Mouse (Mus musculus): Measurements from ENCODE around the gene Aste1. TPM values are rescaled to one million over a fixed set of nuclear protein-coding genes. Genes with fewer than 3 reads are reported as not detected.

The Aste1 gene
- polyA plus RNA-seq (2015; fragmentation: Nextera tagmentation; extraction: Ambion mirVana): 13.0 and 13.7 TPM in 2 replicates

DNA sequence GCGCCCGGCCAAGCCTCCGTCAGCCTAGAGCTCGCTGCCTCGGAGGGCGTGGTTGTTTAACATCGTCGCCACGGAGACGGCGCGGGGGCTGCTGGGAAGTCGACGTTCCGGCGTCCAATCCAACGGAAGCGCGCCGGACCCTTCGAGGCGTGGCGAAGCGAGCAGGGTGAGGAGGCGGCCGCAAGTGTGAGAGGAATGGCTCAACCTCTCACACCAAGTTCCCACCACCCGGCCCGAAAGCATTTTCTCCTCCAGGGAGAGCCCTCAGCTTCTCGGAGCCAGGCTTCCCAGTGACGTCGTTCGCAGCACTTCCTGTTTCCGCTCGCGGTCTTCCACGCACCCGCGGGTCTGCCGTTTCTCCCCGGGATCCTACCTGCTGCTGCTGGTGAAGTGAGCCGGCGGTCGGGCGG, at the start of gene Aste1, which contains the start of gene Nek11:
Aste1 (plus strand) TSS at position 175 of the 410 bp plus-strand sequence.
Nek11 (minus strand) TSS at position 307 of the 410 bp plus-strand sequence.
- peak; percentile 97 for ATAC-seq (replicated peaks)
- Histone ChIP-seq H3K36me3 (peaks cover 14% of the 10 kb centered on the region; the same call in 1 of the 2 replicates), H3K27me3 (no peaks in the 10 kb centered on the region; the same call in 1 of the 2 replicates), H3K4me1 (peaks cover 35% of the 10 kb centered on the region), H3K4me3 (peak within 1 kb of the TSS; percentile 88), H3K9me3 (no peaks in the 10 kb centered on the region), H3K9ac (replicated peaks) (peak within 1 kb of the TSS; percentile 70), H3K27ac (replicated peaks) (peak within 1 kb of the TSS; percentile 90), H3K4me2 (replicated peaks) (peak within 1 kb of the TSS; percentile 81)
- WGBS: under 1% methylated on average over 44 of the region's 44 CpGs

DNA sequence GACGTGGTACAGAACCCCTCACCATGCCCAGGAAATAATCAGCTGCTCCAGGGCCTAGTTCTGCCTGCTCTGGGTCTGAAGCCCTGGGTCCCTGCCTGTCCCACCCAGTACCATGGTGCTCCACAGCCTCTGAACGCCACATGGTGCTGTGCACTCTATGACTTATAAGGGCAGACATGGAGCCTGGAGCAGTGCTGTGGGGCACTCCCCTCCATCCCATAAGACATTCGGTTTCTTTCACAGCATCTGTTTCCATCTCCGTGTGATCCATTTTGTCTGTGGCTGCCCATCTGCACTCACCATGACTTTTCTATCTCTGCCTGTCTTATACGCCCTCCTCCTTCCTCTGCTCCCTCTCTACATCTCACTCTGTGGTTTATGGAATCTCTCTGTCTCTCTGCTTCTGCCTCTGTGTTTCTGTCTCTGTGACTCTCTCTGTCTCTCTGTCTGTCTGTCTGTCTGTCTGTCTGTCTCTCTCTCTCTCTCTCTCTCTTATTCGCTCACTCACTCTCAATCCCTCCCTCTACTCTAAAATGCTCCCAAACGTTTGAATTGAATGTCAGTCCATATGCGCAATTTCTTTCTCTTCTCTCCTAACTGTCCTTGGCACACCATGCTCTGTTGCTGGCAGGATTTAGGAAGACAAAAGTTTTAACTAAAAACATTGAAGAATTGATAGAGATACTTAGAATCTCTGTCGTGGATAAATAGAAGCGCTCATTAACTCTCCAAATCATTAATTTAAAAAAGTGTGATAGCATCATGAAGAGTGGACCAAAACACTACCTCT, 46.8 kb upstream of the Aste1 start:
- no peaks in the 10 kb centered on the region for H3K36me3 ChIP-seq
- ATAC-seq (replicated peaks): peak; percentile 57
- no peaks in the 10 kb centered on the region for H3K9me3 ChIP-seq
- no peak overlapping the region for H3K4me2 ChIP-seq (replicated peaks)
- peaks cover 24% of the 10 kb centered on the region for H3K4me1 ChIP-seq
- H3K27ac ChIP-seq (replicated peaks): peak overlapping the region; percentile 78
- 40% methylated on average over 10 of the region's 10 CpGs for WGBS
- H3K9ac ChIP-seq (replicated peaks): no peak overlapping the region
- H3K4me3 ChIP-seq: no peak overlapping the region
- no peaks in the 10 kb centered on the region for H3K27me3 ChIP-seq

DNA sequence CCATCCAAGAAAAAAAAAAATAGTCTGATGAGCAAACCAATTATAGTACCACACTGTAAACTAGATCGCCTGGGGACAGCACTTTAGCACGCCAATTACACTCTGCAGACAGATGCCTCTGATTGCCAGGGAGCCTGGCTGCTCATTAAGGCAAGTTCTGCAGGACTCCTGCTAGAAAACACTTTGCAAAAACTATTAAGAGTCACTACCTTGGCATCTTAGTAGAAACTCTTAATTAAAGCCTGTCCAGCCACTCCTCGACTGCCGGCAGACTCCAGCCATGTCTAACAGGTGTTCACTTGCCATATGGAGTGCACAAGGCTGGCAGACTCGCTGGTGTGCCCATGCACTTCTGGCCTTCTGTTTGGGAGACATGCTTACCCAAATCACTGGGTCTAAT, 46.2 kb upstream of the Aste1 start:
- WGBS: 22% methylated on average over 5 of the region's 5 CpGs
- H3K27ac ChIP-seq (replicated peaks): peak overlapping the region; percentile 78
- H3K4me1 ChIP-seq: peaks cover 24% of the 10 kb centered on the region
- H3K4me3 ChIP-seq: no peak overlapping the region
- H3K27me3 ChIP-seq: no peaks in the 10 kb centered on the region
- no peaks in the 10 kb centered on the region for H3K36me3 ChIP-seq
- no peak overlapping the region for H3K4me2 ChIP-seq (replicated peaks)
- peak; percentile 95 for ATAC-seq (replicated peaks)
- no peak overlapping the region for H3K9ac ChIP-seq (replicated peaks)
- no peaks in the 10 kb centered on the region for H3K9me3 ChIP-seq

DNA sequence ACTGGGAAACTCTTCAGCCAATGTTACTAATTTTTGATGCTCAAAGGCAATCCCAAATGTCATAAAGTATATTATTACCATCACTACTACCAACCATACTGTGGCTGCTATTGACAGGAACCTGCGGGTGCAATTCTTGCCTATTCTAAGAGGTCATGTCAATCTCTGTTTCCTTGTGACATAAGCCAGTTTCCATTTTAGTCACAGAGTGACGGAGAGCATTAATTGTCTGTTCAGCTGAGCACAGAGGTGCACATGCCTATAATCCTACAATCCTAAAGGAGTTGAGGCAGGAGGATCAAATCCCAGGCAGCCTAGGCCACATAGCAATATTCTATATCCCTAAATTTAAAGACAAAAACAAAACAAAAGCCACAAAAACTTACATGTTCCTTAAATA, 33.0 kb upstream of the Aste1 start:
- ATAC-seq (replicated peaks): no peak
- WGBS: 78% methylated on average over 2 of the region's 2 CpGs
- Histone ChIP-seq H3K27ac (replicated peaks) (no peak overlapping the region), H3K9me3 (no peaks in the 10 kb centered on the region), H3K9ac (replicated peaks) (no peak overlapping the region), H3K36me3 (no peaks in the 10 kb centered on the region), H3K4me1 (peaks cover 8% of the 10 kb centered on the region; the same call in 1 of the 2 replicates), H3K4me3 (no peak overlapping the region), H3K4me2 (replicated peaks) (no peak overlapping the region), H3K27me3 (no peaks in the 10 kb centered on the region)

DNA sequence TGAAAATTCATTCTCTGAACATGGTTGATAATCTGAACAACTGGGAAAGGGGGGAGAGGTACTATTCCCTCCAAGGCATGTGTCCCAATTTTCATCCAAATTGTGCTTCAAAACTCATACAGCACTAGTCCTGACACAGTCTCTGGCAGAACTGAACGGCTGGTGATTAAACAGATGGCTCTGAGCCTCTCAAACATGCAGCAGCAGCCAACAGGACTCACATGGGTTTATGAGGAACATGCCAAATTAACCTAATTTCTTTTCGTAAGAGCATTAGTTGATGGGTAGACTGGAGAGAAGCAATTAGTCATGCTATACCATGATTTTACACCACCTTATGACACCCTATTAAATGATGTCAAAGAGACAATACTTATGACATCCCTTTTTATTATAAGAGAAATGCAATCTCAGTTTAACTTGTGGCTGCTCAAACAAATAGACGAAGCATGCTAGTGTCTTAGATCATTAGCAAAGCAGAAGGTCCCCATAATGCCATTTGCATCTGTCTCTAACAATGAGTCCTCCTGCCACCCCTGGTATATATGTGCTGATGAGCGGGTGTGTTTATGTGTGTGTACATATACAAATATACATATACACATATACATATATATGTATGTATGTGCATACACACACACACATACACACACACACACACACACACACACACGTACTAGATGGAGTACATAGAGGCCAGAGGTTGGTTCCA, 31.5 kb upstream of the Aste1 start:
- Histone ChIP-seq H3K4me1 (peaks cover 8% of the 10 kb centered on the region; the same call in 1 of the 2 replicates), H3K27ac (replicated peaks) (peak overlapping the region; percentile 48; the same call in 1 of the 2 replicates), H3K9me3 (no peaks in the 10 kb centered on the region), H3K4me2 (replicated peaks) (no peak overlapping the region), H3K27me3 (no peaks in the 10 kb centered on the region), H3K36me3 (no peaks in the 10 kb centered on the region), H3K4me3 (no peak overlapping the region), H3K9ac (replicated peaks) (no peak overlapping the region)
- WGBS: 61% methylated on average over 5 of the region's 5 CpGs
- ATAC-seq (replicated peaks): peak; percentile 81

DNA sequence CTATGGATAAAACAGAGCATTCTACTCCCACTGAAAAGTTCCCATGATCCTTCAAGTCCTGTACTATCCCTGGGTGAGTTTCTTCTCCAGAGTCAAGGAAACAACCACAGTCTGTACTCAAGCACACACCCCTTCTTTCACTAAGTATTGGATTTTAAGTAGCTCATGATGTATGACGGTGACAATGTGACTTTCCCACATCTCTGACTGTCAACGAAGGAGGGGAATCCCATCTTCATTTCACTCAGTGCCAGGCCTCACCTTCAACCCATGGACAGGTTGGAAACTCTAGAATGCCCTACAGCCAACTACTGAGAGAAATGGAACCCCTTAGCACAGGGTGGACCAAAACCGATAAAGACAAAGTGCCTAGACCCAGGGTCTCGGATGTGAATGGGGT, 29.0 kb upstream of the Aste1 start:
- H3K4me3 ChIP-seq: no peak overlapping the region
- no peaks in the 10 kb centered on the region for H3K36me3 ChIP-seq
- H3K9me3 ChIP-seq: no peaks in the 10 kb centered on the region
- no peaks in the 10 kb centered on the region for H3K27me3 ChIP-seq
- WGBS: 89% methylated on average over 4 of the region's 4 CpGs
- H3K4me2 ChIP-seq (replicated peaks): no peak overlapping the region
- no peak overlapping the region for H3K27ac ChIP-seq (replicated peaks)
- H3K4me1 ChIP-seq: peaks cover 8% of the 10 kb centered on the region; the same call in 1 of the 2 replicates
- ATAC-seq (replicated peaks): no peak
- H3K9ac ChIP-seq (replicated peaks): no peak overlapping the region

DNA sequence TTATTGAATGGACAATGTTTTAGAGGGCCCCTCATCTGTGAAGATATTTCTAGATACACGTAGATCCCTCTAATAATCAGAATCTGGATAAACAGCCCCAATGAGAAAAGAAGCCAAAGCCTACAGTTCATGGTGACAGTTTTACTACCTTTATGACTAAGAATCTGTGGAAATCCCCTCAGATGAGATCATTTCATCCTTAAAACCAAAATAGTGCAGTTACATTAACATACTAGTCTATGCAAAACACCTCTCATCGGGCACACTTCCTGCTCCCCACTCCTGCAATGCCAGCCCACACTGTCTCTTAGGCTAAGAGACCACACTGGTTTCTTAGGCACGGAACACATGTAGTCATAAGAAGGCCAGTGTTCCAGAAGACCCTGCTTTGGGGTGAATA, 26.6 kb upstream of the Aste1 start:
- no peak for ATAC-seq (replicated peaks)

DNA sequence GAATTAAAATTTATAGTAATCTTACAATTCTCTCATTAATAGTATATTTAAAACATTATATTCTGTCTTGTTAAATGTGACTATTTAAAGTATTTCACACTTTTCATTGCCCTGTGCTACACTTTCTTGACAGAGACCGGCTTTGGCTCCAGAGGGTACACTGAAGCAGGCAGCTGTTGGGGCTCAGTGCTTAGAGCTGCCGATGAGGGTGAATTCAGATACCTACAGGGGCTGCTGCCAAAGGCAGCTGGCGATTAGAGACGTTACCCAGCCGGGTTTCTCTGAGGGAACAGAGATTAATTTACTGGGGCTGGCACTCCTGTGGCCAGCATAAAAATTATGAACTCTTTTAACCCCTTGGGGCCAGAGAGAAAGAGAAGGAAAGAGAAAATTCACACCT, 20.8 kb upstream of the Aste1 start:
- Histone ChIP-seq H3K4me3 (no peak overlapping the region), H3K27me3 (no peaks in the 10 kb centered on the region), H3K9ac (replicated peaks) (no peak overlapping the region), H3K9me3 (no peaks in the 10 kb centered on the region), H3K4me1 (peaks cover 16% of the 10 kb centered on the region), H3K4me2 (replicated peaks) (no peak overlapping the region), H3K36me3 (no peaks in the 10 kb centered on the region), H3K27ac (replicated peaks) (no peak overlapping the region)
- WGBS: 40% methylated on average over 5 of the region's 5 CpGs
- no peak for ATAC-seq (replicated peaks)

More for the DNA sequence above, 26.6 kb upstream of the Aste1 start:
- Histone ChIP-seq H3K27ac (replicated peaks) (no peak overlapping the region), H3K27me3 (no peaks in the 10 kb centered on the region), H3K4me2 (replicated peaks) (no peak overlapping the region), H3K9me3 (no peaks in the 10 kb centered on the region), H3K4me1 (0 out of 2 replicates have a peak, but pooled peaks cover 3% of the 10 kb centered on the region), H3K36me3 (no peaks in the 10 kb centered on the region), H3K9ac (replicated peaks) (no peak overlapping the region), H3K4me3 (no peak overlapping the region)
- WGBS: 85% methylated on average over 3 of the region's 3 CpGs

DNA sequence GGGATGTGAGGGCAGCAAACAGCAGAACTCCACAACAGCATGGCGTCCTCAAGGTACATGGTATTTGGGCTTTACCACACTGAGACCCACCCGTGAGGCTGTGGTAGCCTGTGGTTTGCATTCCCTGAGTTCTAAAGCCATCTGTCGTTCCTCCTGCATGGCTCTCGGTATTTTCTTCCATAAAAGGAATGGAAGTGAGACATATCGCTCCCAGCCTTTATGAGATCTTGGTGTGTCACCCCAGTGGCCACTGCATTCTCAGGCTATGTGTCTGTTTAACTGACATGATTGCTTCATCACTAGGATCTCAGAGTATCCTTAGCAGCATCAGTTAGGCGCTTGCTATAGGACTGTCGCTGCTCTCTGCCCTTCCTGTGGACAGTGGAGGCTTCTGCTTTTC, 18.8 kb upstream of the Aste1 start:
- ATAC-seq (replicated peaks): no peak

DNA sequence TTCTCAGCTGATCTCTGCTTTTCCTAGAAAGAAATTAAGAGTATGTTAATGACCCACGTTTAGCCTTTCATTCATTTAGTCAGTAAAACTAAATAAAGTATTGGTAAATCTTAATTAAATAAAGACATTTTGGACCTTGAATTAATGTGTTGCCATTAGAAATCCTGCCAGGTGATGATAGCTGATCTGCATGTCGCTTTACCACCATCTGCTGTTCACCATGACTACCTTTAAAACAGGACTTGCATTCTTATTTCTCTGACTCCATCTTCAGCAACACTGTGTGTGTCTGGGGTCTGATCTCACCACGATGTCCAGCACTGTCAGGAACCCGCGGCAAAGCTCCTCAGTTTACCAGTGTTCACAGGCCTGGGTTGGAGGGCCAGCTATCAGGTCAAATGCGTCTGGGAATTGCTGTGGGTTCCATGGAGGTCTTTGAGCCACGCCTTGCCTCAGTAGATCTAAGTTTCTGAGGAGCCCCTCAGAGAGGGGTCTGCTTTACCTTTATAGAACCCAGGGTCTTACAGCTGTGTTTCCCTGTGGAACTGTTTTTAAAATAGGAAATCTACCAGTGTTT, 18.1 kb upstream of the Aste1 start:
- H3K9me3 ChIP-seq: no peaks in the 10 kb centered on the region
- no peaks in the 10 kb centered on the region for H3K27me3 ChIP-seq
- H3K4me2 ChIP-seq (replicated peaks): no peak overlapping the region
- H3K4me3 ChIP-seq: no peak overlapping the region
- peaks cover 24% of the 10 kb centered on the region for H3K4me1 ChIP-seq
- no peak overlapping the region for H3K9ac ChIP-seq (replicated peaks)
- H3K27ac ChIP-seq (replicated peaks): no peak overlapping the region
- 81% methylated on average over 7 of the region's 7 CpGs for WGBS
- H3K36me3 ChIP-seq: no peaks in the 10 kb centered on the region
- no peak for ATAC-seq (replicated peaks)

More for the DNA sequence above, 18.8 kb upstream of the Aste1 start:
- 78% methylated on average over 7 of the region's 7 CpGs for WGBS
- Histone ChIP-seq H3K9me3 (no peaks in the 10 kb centered on the region), H3K9ac (replicated peaks) (no peak overlapping the region), H3K4me2 (replicated peaks) (no peak overlapping the region), H3K4me1 (peaks cover 24% of the 10 kb centered on the region), H3K36me3 (no peaks in the 10 kb centered on the region), H3K27me3 (no peaks in the 10 kb centered on the region), H3K27ac (replicated peaks) (no peak overlapping the region), H3K4me3 (no peak overlapping the region)

DNA sequence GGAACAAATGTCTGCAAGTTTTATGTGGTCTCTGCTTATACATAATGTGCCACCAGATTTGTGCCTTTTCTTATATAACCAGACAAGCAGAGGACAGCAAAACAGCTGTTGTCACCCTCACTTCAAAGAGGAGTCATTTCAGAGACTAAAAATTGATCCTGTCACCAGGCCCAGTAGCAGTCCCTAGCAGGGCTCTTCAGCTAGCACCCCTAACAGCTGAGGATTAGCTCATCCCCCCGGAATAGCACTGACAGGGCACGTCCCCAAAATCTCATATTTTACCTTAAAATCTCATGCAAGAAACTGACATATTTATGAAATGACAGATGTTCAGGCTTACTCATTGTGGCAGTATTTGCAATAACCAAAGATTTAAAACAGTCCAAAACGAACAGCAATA, 17.6 kb upstream of the Aste1 start:
- 64% methylated on average over 3 of the region's 3 CpGs for WGBS
- H3K27me3 ChIP-seq: no peaks in the 10 kb centered on the region
- no peak for ATAC-seq (replicated peaks)
- H3K4me2 ChIP-seq (replicated peaks): no peak overlapping the region
- H3K9ac ChIP-seq (replicated peaks): no peak overlapping the region
- no peaks in the 10 kb centered on the region for H3K36me3 ChIP-seq
- H3K27ac ChIP-seq (replicated peaks): no peak overlapping the region
- peaks cover 24% of the 10 kb centered on the region for H3K4me1 ChIP-seq
- no peaks in the 10 kb centered on the region for H3K9me3 ChIP-seq
- H3K4me3 ChIP-seq: no peak overlapping the region

Data from forebrain, embryonic 15.5 days (tissue).